Mouse (Mus musculus) midbrain, embryonic 12.5 days (tissue): ENCODE measurements around the gene E030025P04Rik. TPM values are rescaled to one million over a fixed set of nuclear protein-coding genes. Genes with fewer than 3 reads are reported as not detected.

Experiments
- ATAC-seq: fragments of 200-750 bp; cut with Nextera tagmentation; 2 replicates; pipeline ENCODE4 v1.8.0; 2017; ENCODE audit warnings: low read depth, moderate TSS enrichment, moderate library complexity; ENCODE audit not compliant: low FRiP score
- H3K27ac ChIP-seq: fragments of 300-500 bp; sonication (generic); replicated peaks from 2 replicates; pipeline ENCODE4 v1.5.1; 2016; ENCODE audit warnings: mild to moderate bottlenecking
- H3K27me3 ChIP-seq: fragments of 300-500 bp; sonication (generic); 2 replicates; pipeline ENCODE4 v1.6.1; 2016; ENCODE audit warnings: mild to moderate bottlenecking
- H3K36me3 ChIP-seq: fragments of 300-500 bp; sonication (generic); 2 replicates; pipeline ENCODE4 v1.6.1; 2016
- H3K4me1 ChIP-seq: fragments of 300-500 bp; sonication (generic); 2 replicates; pipeline ENCODE4 v1.6.1; 2016
- H3K4me2 ChIP-seq: fragments of 300-500 bp; sonication (generic); replicated peaks from 2 replicates; pipeline ENCODE4 v1.6.1; 2016; ENCODE audit warnings: mild to moderate bottlenecking, moderate library complexity
- H3K4me3 ChIP-seq: fragments of 300-500 bp; sonication (generic); 2 replicates; pipeline ENCODE4 v1.5.1; 2016; ENCODE audit warnings: mild to moderate bottlenecking
- H3K9ac ChIP-seq: fragments of 300-500 bp; sonication (generic); replicated peaks from 2 replicates; pipeline ENCODE4 v1.6.1; 2016; ENCODE audit warnings: mild to moderate bottlenecking, moderate library complexity
- H3K9me3 ChIP-seq: fragments of 300-500 bp; sonication (generic); 2 replicates; pipeline ENCODE4 v1.6.1; 2016; ENCODE audit warnings: mild to moderate bottlenecking
- WGBS: fragments of 180-500 bp; shearing (Covaris S2); methylation state at CpG from one replicate; pipeline ENCODE4 v1.1.7; 2016; 5-methylcytosine and 5-hydroxymethylcytosine counted together
- polyA plus RNA-seq: library from polyadenylated mRNA; unstranded; fragments of >200 nt; fragmentation: Nextera tagmentation; extraction: Ambion mirVana; gene quantifications from 2 replicates; pipeline ENCODE4 v1.2.1, GENCODE M21; 2016

Gene E030025P04Rik
- polyA plus RNA-seq, 1 experiment from 2014 or later = not detected

GRCm38 (mm10) chr11:109091821-109092220 lies 52.3 kb downstream of the E030025P04Rik start:
- Histone ChIP-seq H3K4me2 (no peak overlapping the region), H3K27me3 (no peaks in the 10 kb centered on the region), H3K4me3 (no peak overlapping the region), H3K4me1 (peaks cover 6% of the 10 kb centered on the region; the same call in 1 of the 2 replicates), H3K27ac (no peak overlapping the region), H3K36me3 (no peaks in the 10 kb centered on the region), H3K9me3 (no peaks in the 10 kb centered on the region), H3K9ac (no peak overlapping the region)
- 20% methylated on average over 5 of the region's 5 CpGs for WGBS
- ATAC-seq = no peak

Other genes starting within 250 kb of the E030025P04Rik start
- 19.8 and 28.1 TPM in 2 replicates for gene Axin2, start 224.0 kb downstream of the E030025P04Rik start, polyA plus RNA-seq
- gene Rgs9, start 153.8 kb upstream of the E030025P04Rik start, polyA plus RNA-seq = 3.8 and 4.3 TPM in 2 replicates
- gene Gna13, start 218.5 kb upstream of the E030025P04Rik start, polyA plus RNA-seq = 18.1 and 20.2 TPM in 2 replicates